Mouse (Mus musculus) B cell, adult 2 months (primary cell): ENCODE data around the gene Pdzk1ip1.
A peak's percentile ranks its signal among the peaks of the same experiment; 100 is the strongest.

Experiments
- DNase-seq, 2 experiments: peaks; one replicate each; pipeline ENCODE4 v3.0.0; 2022

Gene Pdzk1ip1

GRCm38 (mm10) chr4:115088611-115089338 is at the start of gene Pdzk1ip1:
TSS of gene Pdzk1ip1 (plus strand) at chr4:115088708.
- no peak for DNase-seq

- no peak for DNase-seq
Observed at GRCm38 (mm10) chr4:115045621-115046020, 42.9 kb upstream of the Pdzk1ip1 start.

GRCm38 (mm10) chr4:115047750-115048149 is 40.8 kb upstream of the Pdzk1ip1 start:
- peak; percentile 72 to 76 for DNase-seq

GRCm38 (mm10) chr4:115048190-115048589 is 40.3 kb upstream of the Pdzk1ip1 start:
- no peak for DNase-seq

- DNase-seq, result no peak
Observed at GRCm38 (mm10) chr4:115051245-115051644, 37.3 kb upstream of the Pdzk1ip1 start.

- no peak for DNase-seq
Observed at GRCm38 (mm10) chr4:115052343-115053005, 36.0 kb upstream of the Pdzk1ip1 start.

- no peak for DNase-seq
Observed at GRCm38 (mm10) chr4:115055044-115055443, 33.5 kb upstream of the Pdzk1ip1 start.

GRCm38 (mm10) chr4:115055691-115056090 is 32.8 kb upstream of the Pdzk1ip1 start:
- DNase-seq, result no peak

- peak in 1 of 2 experiments; percentile 36 for DNase-seq
Observed at GRCm38 (mm10) chr4:115056371-115056920, 32.1 kb upstream of the Pdzk1ip1 start, which contains the start of gene Tal1. TSS of gene Tal1 (plus strand) at chr4:115056426.

GRCm38 (mm10) chr4:115056921-115057673 is 31.4 kb upstream of the Pdzk1ip1 start:
- DNase-seq, result peak; percentile 50 to 62

- peak in 1 of 2 experiments; percentile 27 for DNase-seq
Observed at GRCm38 (mm10) chr4:115057674-115058316, 30.7 kb upstream of the Pdzk1ip1 start.

GRCm38 (mm10) chr4:115058317-115058761 is 30.2 kb upstream of the Pdzk1ip1 start:
- peak in 1 of 2 experiments; percentile 40 for DNase-seq

- no peak for DNase-seq
Observed at GRCm38 (mm10) chr4:115058871-115059590, 29.5 kb upstream of the Pdzk1ip1 start.

- DNase-seq, result no peak
Observed at GRCm38 (mm10) chr4:115059871-115060270, 28.6 kb upstream of the Pdzk1ip1 start.

GRCm38 (mm10) chr4:115060753-115061152 is 27.8 kb upstream of the Pdzk1ip1 start:
- DNase-seq, result no peak

- DNase-seq, result no peak
Observed at GRCm38 (mm10) chr4:115062540-115062874, 26.0 kb upstream of the Pdzk1ip1 start.

GRCm38 (mm10) chr4:115062875-115063517 is 25.5 kb upstream of the Pdzk1ip1 start:
- DNase-seq, result peak; percentile 35 to 39

GRCm38 (mm10) chr4:115063518-115064239 is 24.8 kb upstream of the Pdzk1ip1 start:
- no peak for DNase-seq

GRCm38 (mm10) chr4:115071668-115072067 is 16.8 kb upstream of the Pdzk1ip1 start:
- DNase-seq, result no peak

- no peak for DNase-seq
Observed at GRCm38 (mm10) chr4:115074789-115075188, 13.7 kb upstream of the Pdzk1ip1 start.
